Mouse (Mus musculus): ENCODE data around the gene Fam209.

DNA sequence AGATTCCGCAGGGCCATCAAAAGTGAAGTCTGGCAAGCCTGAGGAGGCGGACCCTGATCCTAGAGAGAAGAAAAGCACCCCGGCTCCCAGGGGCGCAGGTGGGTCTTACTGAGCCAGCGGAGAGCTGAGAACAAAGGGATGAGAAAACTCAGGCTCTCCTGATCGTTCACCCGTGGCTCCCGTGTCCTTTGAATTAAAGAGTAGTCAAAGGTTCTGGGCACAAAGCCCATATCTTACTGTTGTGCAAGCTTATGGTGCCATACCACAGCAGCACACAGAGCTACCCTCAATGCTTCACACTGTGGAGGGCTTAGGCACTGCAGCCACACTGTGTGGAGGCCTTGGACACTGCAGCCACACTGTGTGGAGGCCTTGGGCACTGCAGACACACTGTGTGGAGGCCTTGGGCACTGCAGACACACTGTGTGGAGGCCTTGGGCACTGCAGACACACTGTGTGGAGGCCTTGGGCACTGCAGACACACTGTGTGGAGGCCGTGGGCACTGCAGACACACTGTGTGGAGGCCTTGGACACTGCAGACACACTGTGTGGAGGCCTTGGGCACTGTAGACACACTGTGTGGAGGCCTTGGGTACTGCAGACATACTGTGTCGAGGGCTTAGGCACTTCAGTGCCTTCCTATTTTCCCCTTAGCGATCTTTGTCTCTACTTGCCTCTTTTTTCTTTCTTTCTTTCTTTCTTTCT is 5.7 kb upstream of the Fam209 start:
- TF ChIP-seq CTCF (conservative IDR thresholded peaks at IDR 0.05; ENCODE audit: low read length) = no peak
- no peak for TF ChIP-seq POU5F1 (IDR thresholded peaks at IDR 0.05; ENCODE audit: borderline replicate concordance, low read length)
- TF ChIP-seq NANOG (IDR thresholded peaks at IDR 0.05; ENCODE audit: borderline replicate concordance, low read length) = no peak
